Comparison of ENCODE assay signal across 7 mouse cellular contexts in genomic region chr1:86528571-86529180, GRCm38 (mm10). TPM values are rescaled to one million over a fixed set of nuclear protein-coding genes. Genes with fewer than 3 reads are reported as not detected.
DNase-seq lines count a peak whose midpoint lies in the region; ATAC-seq lines count a peak whose summit lies in the region.

No protein-coding gene starts in this region.

- H3K27me3 ChIP-seq in heart, embryonic 15.5 days: no peaks in the 10 kb centered on the region
- H3K27me3 ChIP-seq in stomach, embryonic 15.5 days (replicated peaks): no peaks in the 10 kb centered on the region

- H3K4me1 ChIP-seq in heart, embryonic 15.5 days (replicated peaks): peaks cover 48% of the 10 kb centered on the region
- H3K4me1 ChIP-seq in stomach, embryonic 15.5 days: peaks cover 34% of the 10 kb centered on the region

- peak overlapping the region; percentile 91 for H3K4me3 ChIP-seq in heart, embryonic 15.5 days
- peak overlapping the region; percentile 89 for H3K4me3 ChIP-seq in stomach, embryonic 15.5 days (replicated peaks)

- H3K27ac ChIP-seq in heart, embryonic 15.5 days: peak overlapping the region; percentile 96
- peak overlapping the region; percentile 91 for H3K27ac ChIP-seq in stomach, embryonic 15.5 days

- under 1% methylated on average over 15 of the region's 15 CpGs for WGBS in heart, embryonic 15.5 days
- 0% methylated on average over 15 of the region's 15 CpGs for WGBS in stomach, embryonic 15.5 days

- H3K9ac ChIP-seq in heart, embryonic 15.5 days: peak overlapping the region; percentile 96
- H3K9ac ChIP-seq in stomach, embryonic 15.5 days: peak overlapping the region; percentile 95

- peak; percentile 80 for DNase-seq in CD4-positive helper T cell, adult 2 months (ENCODE audit: low read depth, low spot score)
- peak; percentile 83 for DNase-seq in R1 (ENCODE audit: low read depth, low spot score)
- peak; percentile 50 for DNase-seq in embryo, embryonic 10.5 days (ENCODE audit: low spot score)
- DNase-seq in kidney, postnatal 25 days: peak; percentile 77 to 87
- DNase-seq in lung, postnatal 25 days (ENCODE audit: low spot score): peak; percentile 89

- no peaks in the 10 kb centered on the region for H3K9me3 ChIP-seq in heart, embryonic 15.5 days (replicated peaks)
- no peaks in the 10 kb centered on the region for H3K9me3 ChIP-seq in stomach, embryonic 15.5 days

- peaks cover 20% of the 10 kb centered on the region for H3K36me3 ChIP-seq in heart, embryonic 15.5 days
- H3K36me3 ChIP-seq in stomach, embryonic 15.5 days: peaks cover 15% of the 10 kb centered on the region; the same call in 1 of the 2 replicates

- ATAC-seq in heart, embryonic 15.5 days (replicated peaks; ENCODE audit: insufficient number of reproducible peaks, insufficient read depth, low FRiP score, low read depth): no peak
- ATAC-seq in stomach, embryonic 15.5 days (ENCODE audit: insufficient read depth, low FRiP score, low read depth): no peak

- peak overlapping the region; percentile 86 for H3K4me2 ChIP-seq in heart, embryonic 15.5 days
- peak overlapping the region; percentile 80 for H3K4me2 ChIP-seq in stomach, embryonic 15.5 days

RNA-seq across cellular contexts. Expression of gene Ptma, which starts 2.1 kb away (rescaled TPM):
- 791 and 881 TPM in 2 replicates for polyA plus RNA-seq in heart, embryonic 15.5 days (2015; fragmentation: Nextera tagmentation; extraction: Ambion mirVana)
- polyA plus RNA-seq in stomach, embryonic 15.5 days (2015; fragmentation: Nextera tagmentation; extraction: Ambion mirVana): 2,449 and 2,521 TPM in 2 replicates

RNA-seq across cellular contexts. Expression of gene Pde6d, which starts 53.8 kb away (rescaled TPM):
- polyA plus RNA-seq in heart, embryonic 15.5 days (2015; fragmentation: Nextera tagmentation; extraction: Ambion mirVana): 61.6 and 73.0 TPM in 2 replicates
- 53.7 and 59.4 TPM in 2 replicates for polyA plus RNA-seq in stomach, embryonic 15.5 days (2015; fragmentation: Nextera tagmentation; extraction: Ambion mirVana)

RNA-seq across cellular contexts. Expression of gene Cops7b, which starts 54.0 kb away (rescaled TPM):
- 21.7 and 25.3 TPM in 2 replicates for polyA plus RNA-seq in heart, embryonic 15.5 days (2015; fragmentation: Nextera tagmentation; extraction: Ambion mirVana)
- 31.7 and 33.8 TPM in 2 replicates for polyA plus RNA-seq in stomach, embryonic 15.5 days (2015; fragmentation: Nextera tagmentation; extraction: Ambion mirVana)
